Mouse (Mus musculus) lung, adult 18-20 months (tissue): ENCODE data around the gene Nup107.
"Not testable (repeated sequence)": the region's sequence is repeated elsewhere in the genome, so short reads cannot be mapped to it uniquely, and the experiment has no call there.

Experiments used
- DNase-seq, 2 experiments: peaks; one replicate each; pipeline ENCODE4 v3.0.0; 2022; ENCODE audit warnings: mixed read lengths in 2 of 2

The Nup107 gene

DNA sequence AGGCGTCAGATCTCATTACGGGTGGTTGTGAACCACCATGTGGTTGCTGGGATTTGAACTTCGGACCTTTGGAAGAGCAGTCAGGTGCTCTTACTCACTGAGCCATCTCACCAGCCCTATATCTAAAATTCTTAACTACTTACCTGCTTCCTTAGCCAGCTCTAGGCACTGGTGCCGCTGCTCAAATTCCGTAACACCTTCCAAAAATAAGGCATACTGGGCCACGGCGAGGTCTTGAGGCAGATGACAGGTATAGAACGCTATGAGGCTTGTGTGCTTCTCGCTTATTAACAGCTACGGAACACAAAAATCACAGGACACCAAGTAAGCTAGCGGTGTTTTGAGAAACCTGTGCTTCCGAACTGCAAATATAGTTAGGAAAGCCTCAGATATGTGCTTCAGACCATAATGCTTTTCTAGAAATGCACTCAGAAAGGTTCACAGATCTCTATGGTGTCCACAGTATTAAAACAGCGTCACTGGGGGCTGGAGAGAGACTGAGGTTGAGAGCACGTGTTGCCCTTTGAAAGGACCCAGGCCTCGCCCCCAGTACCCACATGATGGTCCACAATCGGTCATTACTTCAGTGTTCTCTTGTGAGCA, 28.8 kb downstream of the Nup107 start:
- DNase-seq, result no peak

DNA sequence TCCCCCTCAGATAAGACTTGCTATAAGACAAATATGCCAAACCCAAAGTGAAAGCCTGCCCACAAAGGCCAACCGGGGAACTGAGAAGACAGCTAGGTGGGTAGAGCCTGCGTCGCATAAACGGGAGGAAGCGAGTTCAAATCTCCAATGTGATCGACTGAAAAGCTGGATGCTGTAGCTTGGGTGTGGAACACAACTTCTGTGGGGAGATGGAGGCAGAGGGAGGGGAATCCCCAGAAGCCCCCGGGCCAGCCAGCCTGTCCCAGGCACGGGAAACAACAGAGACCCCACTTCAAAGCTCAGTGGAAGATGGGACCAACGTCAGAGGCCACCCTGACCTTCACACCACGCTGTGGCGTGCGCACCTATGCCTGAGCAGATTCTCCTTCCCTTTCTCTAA, 29.5 kb downstream of the Nup107 start:
- no peak for DNase-seq

DNA sequence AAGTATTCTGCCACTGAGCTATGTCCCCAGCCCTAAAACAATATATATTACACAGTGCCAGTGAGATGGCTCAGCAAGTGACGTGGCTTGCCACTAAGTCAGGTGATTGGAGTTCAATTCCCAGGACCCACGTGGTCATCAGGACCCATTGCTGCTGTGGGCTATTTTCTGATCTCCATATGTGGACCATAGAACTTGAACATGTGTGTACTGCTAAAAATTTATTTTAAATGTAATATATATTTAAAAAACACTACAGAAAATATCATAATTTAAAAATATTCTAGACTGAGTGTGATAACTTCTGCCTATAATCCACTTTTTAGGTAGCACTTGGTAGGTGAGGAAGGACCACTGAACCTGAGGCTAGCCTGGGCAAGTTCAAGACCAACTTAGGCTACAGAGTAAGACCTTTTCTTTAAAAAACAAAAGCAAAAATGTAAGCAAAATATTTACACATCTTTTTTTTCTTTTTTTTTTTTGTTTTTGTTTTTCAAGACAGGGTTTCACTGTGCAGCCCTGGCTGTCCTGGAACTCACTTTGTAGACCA, 30.1 kb downstream of the Nup107 start:
- no peak for DNase-seq

DNA sequence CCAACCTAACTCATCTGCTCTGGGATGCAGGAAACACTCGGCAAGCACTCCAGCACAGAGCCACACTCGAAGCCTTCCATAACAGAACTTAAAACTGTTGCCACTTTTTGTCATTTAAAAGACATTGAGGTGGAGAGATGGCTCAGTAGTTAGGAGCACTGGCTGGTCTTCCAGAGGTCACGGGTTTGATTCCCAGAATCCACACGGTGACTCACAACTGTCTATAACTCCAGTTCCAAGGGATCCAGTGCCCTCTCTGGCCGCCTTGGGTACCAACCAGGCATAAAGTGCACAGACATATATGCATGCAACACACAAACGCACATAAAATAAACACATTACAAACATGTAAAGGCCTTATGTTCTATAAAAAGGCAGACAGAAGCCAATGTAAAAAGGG, 31.0 kb downstream of the Nup107 start:
- no peak for DNase-seq

DNA sequence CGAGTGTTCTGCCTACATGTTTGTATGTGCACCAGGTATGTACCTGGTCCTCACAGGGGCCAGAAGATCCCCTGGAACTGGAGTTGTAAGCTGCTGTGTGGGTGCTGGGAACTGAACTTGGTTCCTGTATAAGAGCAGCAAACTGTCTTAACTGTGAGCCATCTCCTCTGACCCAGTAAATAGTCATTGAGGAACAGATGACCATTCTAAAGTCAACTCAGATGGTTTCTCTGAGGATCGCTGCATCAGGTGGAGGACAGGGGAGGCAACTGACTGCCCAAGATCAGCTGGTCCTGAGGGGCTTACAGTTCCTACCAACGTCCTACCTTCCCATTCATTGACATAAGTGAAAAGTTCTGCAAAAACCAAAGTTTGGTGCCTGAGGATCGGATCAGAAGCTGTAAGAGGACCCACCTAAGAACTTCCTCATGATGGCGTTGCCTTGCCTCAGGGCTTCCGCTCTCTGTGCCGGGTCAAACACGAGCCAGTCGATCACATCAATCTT, 31.6 kb downstream of the Nup107 start:
- DNase-seq, result no peak

DNA sequence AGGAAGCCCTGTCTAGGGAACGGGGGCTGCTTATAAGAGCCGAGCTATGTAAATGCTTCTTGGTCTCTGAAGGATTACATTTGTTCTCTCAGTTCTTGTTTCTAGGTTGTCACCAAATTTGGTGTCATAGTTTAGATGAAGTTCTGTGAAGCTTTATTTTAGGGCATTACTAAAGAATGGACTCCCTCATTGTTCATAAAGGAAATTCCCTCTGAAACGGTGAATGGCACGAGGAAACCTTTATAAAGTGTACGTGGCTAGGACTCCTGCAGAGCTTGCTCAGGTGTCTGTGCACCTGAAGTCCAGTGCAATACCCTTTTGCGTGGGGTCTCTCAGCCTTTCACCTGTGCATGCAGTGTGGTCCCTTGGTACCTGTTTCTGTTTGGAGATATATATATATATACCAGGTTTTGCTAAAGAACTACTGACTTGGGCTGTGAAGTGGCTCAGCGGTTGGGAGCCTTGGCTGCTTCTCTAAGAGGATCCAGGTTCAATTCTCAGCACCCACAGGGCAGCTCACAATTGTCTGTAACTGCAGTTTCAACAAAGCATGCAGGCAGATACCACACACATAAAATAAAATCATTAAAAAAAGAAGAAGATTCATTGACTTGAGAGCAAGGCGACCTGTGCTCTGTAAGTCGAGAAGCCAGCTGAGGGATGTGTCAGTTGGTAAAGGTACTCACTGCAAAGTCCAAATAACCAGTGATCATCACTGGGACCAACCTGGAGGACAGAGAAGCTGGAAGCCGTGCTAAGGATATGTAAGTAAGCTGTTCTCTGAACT, 32.5 kb downstream of the Nup107 start:
- no peak for DNase-seq

DNA sequence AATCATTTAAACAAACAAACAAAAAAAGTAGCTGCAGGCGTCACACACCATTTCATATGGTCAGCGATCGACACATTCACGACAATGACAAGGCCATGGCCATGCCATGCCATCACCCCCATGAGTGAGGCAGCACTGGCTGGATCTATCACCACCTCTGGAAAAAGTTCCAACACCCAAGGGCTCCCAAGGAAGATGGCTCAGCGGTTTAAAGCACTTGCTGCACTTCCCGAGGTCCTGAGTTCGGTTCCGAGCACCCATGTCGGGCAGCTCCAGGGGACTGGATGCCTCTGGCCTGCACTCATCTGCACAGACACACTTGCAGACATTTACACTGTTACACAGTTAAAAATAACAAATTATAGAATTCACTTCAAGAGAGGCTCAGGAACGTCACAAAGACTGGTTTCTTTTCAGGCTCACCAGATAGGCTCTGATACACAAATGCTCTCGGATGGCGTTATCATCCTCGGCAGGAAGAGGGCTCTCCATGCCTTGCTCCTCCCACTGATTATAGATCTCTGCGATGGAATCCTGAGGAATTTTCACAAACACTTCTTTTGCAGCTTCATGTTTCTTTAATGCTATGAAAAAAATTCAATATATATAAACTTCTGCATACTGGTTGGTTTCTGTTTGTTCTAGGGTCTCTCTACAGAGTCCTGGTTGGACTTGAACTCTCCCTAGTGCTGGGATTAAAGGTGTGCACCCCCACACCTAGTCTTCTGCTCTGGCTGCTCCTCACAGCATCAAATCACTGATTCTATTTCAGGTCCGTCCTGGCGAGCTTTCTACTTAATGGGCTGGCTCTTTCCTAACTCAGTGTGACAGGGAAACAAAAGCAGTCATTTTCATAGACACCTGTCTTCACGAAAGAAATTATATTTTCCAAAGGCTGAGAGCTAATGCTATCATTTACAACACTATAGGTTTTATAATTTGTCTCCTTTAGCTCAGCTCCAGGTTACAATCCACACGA, 33.5 kb downstream of the Nup107 start:
- DNase-seq, result no peak

DNA sequence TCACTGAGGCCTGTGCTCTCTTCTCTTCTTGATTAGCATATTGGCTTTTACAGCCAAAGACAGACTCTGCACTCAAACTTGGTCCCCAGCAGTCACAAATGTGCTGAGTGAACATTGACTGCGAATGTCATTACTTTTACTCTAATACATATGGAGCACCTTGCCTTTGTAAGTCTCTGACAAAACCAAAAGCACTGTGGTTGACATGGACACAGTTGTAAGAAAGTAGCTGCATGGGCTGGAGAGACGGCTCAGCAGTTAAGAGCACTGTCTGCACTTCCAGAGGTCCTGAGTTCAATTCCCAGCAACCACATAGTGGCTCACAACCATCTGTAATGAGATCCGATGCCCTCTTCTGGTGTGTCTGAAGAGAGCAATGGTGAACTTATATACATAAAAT, 34.2 kb downstream of the Nup107 start:
- not testable (repeated sequence) for DNase-seq

DNA sequence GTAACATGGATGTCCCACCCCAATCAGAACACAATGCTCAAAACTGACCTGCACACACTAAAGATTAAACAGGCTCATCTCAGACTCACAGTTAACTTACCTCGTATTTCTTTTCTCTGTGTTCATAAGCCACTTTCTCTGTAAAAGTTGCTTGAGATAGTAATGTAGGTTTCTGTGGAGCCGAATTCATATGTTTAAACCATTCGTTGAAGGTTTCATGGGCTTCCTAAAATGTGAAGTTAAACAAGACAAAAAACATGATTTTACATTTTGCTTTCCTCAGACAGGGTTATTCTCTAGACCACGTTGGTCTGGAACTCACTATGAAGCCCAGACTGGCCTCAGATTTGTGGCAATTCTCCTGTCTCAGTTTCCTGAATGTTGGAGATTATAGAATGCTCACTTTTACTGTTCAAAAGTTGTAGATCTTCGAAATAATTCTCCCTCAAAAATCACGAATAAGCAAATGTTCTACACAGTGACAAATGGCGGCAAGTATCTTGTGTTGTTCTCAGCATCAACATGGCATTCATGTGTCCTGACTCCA, 34.6 kb downstream of the Nup107 start:
- DNase-seq, result no peak

DNA sequence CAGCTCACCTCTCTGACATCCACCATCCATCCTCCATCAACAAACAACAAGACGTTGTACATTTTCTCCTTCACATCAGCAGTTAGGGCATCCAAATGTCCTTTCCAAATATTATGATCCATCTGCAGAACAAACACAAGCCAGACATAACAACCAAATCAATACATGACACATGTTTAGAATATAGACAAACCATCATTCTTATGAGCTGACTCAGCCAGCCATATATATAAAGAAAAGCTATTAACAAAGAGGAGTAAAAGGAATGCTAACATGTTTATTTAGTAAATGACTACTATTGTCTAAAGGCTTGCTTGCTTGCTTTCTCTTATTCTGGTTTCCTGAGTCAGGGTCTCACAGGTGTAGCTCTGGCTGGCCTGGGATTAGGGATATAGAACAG, 35.2 kb downstream of the Nup107 start:
- DNase-seq, result no peak

DNA sequence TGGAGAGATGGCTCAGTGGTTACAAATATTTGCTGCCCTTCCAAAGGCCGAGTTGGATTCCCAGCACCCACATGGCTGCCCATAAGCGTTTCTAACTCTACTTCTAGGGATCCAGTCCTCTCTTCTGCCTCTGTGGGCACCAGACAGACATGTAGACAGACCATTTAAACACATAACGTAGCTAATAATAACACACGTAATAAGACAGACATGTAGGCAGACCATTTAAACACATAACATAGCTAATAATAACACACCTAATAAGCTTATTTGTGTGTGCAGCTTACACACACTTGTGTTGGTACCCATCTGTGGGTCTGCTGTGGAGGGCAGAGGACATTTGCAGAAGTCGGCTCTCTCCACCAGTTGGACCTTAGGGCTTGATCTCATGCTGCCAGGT, 35.7 kb downstream of the Nup107 start:
- DNase-seq, result no peak

DNA sequence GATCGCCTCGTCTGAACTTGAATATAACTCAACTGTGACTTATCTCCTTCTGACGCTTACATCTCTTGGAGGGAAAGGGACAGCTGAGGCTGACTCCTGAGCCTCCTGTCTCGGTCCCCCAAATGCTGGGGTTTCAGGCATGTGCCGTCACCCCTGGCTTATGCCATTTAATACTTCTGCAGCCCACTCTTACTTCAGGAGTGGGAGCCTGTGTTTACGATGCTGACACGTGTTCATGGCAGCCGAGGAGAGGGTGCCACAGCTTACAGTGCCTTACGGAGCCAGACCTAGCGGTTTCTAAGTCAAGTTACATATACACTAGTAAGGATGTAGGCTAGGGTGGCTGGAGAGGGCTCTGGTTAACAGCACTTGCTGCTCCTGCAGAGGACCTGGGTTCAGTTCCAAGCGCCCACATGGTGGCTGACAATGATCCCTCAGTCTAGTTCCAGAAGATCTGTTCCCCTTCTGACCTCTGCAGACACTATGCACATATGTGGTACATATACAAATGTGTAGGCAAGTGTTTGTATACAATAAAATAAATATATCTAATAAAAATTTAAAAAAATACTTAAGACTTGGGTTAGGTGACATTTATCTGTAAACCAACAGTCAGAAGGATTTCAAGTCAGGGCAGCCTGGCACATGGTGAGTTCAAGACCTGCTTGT, 36.6 kb downstream of the Nup107 start:
- no peak for DNase-seq

DNA sequence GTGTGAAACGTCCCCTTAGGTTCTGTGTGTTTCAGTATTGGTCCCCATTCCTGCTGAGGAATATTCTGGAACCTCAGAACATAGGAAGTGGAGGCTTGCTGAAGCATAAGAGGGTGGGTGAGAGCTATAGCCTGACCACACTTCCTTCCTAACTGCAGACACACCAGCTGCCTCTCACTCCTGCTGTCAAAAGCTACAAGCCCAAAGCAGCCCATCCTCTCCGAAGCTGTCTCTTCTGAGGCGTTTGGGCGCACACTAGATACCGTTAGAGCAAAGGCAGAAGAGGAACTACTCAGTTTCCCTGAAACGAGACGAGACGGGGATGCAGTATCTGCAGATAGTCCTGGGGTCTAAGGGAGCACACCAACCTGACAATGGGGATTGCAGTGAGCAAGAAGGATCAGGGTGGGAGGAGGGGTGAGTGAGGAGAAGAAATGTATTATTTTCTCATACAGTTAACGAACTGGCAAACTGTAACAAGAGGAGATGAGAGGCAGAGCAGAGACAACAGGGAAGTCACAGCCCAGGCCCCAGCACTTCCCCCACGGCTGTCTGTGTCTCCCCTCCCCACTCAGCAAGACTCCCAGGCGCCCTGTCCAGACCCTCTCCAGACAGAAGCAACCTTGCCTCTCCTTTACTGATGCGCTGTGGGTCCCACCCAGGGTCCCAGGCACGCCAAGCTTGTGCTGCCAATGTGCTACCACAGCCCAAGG, 37.3 kb downstream of the Nup107 start:
- no peak for DNase-seq

DNA sequence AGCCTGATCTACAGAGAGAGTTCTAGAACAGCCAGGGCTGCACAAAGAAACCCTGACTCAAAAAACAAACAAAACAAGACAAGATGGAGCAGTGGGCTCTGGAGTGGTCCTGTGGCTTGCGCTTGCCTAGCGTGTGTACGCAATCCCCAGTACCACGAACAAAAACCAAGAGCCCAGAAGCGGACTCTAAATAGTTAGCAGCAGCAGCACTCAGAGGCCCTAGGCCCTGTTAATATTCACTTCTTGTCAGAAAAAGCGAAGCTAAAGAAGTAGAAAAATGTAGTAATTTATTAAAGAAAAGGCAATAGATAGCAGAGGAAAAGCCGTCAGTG, 37.9 kb downstream of the Nup107 start:
- no peak for DNase-seq

DNA sequence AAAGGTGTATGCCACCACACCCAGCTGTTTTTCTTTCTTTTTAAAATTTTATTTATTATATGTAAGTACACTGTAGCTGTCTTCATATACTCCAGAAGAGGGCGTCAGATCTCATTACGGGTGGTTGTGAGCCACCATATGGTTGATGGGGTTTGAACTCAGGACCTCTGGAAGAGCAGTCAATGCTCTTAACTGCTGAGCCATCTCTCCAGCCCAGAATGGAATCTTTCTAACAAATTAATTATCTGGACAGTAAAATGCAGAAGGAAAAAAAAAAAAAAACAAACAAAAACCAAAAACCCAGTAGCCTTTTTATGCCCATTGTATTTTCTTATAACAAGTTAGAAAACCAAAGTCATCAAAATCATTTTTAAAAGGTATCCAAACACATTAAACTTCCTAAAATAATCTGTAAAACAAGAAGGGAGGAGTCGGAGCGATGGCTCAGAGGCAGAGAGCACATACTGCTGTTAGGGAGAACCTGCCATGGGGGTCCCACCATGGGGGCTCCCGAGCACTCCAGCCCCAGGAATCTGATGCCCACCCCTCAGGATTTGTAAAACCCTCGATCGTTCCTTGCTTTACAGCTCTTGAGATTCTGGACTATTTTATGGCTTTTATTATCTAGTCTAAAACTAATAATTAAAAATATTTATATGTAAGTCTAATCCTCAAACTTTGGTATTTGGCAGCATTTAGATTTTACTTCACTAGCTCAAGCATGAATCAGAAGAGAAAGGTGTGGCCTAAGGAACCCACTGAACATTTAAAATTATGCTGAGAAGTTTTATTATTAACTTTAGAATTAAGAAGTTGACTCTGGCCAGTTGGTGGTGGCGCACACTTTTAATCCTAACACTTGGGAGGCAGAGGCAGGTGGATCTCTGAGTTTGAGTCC, 38.5 kb downstream of the Nup107 start:
- DNase-seq, result no peak

DNA sequence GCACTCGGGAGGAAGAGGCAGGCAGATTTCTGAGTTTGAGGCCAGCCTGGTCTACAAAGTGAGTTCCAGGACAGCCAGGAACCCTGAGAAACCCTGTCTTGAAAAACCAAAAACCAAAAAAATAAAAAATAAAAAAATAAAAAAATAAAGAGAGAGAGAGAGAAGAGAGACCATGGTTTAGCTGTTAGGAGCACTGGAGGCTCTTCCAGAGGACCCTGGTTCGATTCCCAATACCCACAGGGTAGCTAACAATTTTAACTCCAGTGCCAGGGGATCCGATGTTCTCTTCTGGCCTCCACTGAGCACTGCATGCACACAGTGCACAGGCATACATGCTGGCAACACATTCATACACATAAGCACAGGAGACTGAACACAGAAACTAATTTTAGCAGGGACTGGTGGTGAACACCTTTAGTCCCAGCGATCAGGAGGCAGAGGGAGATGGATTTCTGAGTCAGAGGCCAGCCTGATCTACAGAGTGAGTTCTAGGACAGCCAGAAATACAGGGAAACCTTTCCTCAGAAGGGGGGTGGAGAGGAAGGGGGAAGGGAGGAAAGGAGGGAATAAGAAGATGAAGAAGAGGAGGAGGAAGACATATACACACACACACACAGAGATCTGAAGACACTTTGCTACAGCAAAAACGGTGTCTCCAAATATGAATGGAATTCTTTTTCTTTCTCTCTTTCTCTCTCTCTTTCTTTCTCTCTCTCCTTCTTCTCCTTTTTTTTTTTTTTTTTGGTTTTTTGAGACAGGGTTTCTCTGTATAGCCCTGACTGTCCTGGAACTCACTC, 39.5 kb downstream of the Nup107 start:
- DNase-seq, result no peak

DNA sequence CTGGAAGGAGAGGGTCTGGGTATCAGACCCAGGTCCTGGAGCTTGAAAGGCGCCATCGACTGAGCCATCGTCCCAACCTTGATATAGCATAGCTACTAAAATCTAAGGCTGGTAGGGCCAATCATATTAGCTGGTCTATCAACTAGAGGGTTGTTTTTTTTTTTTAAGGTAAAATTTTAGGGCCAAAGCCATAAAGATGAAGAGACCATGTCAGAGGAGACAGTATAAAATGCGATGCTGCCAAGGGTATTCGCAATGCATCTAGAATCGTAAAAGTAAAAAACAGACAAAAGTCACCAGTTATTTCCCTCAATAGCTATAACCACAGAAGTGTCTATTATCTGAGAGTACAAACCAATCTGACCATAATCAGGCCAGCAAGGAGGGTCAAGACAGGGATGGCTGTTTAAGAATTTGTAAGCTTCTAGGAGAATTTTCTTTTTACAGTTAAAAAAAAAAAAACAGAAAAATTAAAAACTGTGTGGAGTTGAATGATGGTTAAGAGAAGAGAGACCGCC, 40.1 kb downstream of the Nup107 start:
- no peak for DNase-seq

DNA sequence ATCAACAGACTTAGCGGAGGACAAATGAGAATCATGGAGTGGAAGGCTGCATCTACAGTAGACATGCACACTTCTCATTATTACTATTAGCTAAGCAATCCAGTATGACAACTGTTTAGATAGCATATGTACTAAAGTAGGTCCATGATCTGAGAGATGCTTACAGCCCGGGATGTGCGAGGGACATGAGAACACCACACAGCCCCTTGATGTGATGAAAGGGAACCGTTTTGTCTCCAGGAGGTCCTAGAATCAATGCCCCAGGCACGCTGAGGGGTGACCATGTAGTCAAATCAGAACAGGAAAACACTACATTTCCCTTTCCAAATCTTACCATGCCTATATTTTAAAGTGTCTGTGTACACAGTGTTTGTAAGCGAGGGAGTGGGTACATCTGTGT, 40.8 kb downstream of the Nup107 start:
- no peak for DNase-seq

DNA sequence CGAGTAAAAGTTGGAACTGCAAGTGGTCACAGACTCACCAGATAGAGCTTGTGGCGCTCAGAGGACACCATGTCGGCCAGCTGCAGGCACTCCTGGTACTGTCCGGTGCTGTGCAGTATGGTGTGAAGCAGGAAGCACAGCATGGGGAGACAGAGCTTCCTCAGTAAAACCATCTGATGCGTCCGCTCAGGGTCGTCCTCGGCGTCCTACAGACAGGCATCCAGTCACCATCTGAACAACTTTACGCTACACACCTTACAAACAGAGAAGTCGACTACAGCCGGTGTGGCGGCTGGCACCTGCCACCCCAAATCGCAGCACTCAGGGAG, 41.3 kb downstream of the Nup107 start:
- no peak for DNase-seq
